Mouse (Mus musculus) hindlimb bud, embryonic 11.5 days (tissue): ENCODE measurements around the gene Haus4.

Experiments
- DNase-seq: peaks from one replicate; pipeline ENCODE4 v3.0.0-alpha.2; 2012; ENCODE audit warnings: low read depth, low spot score; ENCODE audit errors: extremely low spot score

Haus4 gene

GRCm38 (mm10) chr14:54553975-54554769 is at the start of gene Haus4:
Gene Haus4 (minus strand): TSS chr14:54554616.
- DNase-seq, result peak; percentile 58

GRCm38 (mm10) chr14:54603686-54604085 is 49.3 kb upstream of the Haus4 start:
- DNase-seq, result no peak

DNA sequence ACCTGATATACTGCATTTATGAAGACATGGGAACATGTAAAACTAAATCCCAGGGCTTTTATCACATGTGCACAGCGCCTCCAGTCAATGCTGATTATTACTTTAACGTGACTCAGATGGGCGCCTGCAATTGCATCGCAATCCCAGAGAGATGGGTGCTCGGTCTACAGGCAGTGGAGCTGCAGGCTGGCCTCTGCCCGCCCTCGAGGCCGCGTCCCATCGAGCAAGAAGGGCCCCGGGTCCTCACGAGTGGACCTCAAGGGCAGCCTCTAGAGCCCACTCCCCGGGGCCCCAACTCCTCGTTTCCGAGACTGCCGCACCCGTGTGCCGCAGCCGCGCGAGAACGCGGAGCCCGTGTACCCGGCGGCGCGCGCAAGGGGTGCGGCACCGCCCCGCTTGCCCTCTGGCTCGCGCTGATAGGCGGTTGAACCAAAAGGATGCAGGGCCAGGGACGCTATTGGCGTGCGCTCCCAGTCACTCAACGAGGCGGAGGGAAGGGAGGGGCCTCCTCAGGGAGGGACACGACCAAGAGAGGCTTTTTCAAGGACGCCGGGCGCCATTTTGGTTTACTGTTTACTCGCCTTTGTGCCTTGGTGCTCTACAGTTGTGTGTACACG is 48.7 kb upstream of the Haus4 start:
- peak; percentile 79 for DNase-seq

DNA sequence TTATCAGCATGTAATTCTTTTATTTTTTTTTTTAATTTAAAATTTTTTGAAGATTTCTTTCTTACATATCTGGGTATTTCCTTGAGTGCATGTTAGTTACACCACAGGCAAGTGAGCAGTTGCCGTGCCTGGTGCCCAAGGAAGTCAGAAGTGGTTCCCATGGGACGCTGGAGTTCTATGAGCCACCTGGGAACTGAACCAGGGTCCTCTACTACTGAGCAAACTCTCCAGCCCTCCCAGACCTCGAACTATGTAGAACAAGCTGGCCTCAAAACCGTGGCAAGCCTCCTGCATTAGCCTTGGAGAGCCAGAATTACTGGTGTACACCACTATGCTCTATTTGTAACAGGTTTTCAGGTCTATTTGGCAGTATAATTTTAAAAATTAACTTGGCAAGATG is 48.2 kb upstream of the Haus4 start:
- no peak for DNase-seq

DNA sequence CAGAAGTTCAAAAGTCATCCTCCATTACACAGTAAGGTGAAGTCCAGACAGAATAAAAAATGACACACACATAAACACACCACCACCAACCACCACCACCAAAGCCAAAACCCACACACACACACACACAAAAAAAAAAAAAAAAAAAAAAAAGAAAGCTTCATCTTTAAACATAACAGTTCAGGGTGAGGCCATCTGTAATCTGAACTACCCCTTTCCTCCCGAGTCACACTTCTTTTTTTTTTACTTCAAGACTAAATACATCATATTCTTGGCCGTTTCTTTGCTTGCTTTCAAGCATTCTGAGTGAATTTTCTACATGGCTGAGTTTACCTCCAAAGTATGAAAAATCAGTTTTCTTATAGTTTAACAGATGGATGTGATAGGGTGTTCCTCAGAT is 47.2 kb upstream of the Haus4 start:
- DNase-seq, result no peak

- DNase-seq, result no peak
Measured at GRCm38 (mm10) chr14:54597084-54597483, 42.7 kb upstream of the Haus4 start.

- DNase-seq, result no peak
Measured at GRCm38 (mm10) chr14:54594631-54595414, 40.4 kb upstream of the Haus4 start.

DNA sequence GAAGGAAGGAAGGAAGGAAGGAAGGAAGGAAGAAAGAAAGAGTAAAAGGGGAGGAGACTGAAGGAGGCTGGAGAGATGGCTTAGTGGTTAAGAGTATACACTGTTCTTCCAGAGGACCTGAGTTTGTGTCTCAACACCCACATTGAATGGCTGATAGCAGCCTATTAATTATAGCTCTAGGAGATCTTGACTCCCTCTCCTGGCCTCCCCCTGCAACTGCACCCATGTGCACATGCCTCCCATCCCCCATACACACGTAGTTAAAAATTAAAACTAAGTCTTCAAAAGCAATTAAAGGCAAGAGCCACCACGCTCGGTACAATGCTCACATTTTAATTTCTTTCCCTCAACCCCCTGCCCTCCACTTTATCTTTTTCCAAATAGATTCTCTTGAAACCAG is 39.6 kb upstream of the Haus4 start:
- no peak for DNase-seq

- DNase-seq, result no peak
Measured at GRCm38 (mm10) chr14:54592319-54592934, 38.0 kb upstream of the Haus4 start.

DNA sequence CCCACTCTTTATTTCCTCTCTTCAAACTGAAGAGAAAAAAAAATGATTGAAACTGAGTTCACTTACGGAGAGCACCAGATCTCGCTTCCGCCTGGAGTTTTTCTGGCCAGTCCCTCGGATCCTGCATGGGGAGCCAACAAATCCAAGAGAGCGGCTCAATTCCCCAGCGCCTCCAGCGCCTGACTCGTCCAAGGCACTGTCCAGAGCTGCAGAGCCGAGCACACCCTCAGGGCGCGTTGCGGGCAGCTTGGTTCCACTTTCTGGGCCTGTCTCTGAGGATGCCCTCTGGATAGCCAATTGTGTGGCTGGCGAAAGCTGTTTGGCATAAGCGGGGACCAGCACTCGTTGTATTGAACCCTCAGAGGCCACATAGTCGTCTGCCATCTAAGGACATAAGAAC is 36.6 kb upstream of the Haus4 start:
- no peak for DNase-seq

DNA sequence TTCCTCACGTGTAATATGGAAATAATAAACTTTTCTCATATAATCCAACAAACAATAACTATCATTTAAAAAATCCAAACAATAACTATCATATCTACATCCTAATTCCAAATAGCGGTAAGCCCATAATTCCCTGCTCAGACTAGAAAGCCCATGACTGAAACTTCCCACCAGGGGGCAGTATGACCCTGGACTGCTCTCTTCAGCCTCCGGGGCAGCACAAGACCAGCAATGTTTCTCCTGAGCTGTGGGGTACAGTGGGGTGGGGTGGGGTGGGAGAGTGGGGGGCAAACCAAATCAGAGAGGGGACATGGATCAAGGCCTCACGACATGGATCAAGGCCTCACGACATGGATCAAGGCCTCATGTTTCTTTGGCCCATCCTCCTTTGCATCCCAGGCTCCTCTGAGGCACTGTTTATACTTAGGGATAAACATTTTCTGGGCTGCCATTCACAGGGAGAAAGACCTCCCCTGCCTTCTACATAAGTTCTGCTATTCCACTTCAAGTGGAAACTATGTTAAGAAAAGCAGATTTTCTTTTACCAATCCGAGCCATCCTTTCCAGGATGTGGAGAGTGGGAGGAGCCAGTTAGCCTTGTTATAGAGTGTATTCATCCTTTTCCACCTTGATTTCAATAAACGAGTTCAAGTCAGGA is 29.4 kb upstream of the Haus4 start:
- no peak for DNase-seq

DNA sequence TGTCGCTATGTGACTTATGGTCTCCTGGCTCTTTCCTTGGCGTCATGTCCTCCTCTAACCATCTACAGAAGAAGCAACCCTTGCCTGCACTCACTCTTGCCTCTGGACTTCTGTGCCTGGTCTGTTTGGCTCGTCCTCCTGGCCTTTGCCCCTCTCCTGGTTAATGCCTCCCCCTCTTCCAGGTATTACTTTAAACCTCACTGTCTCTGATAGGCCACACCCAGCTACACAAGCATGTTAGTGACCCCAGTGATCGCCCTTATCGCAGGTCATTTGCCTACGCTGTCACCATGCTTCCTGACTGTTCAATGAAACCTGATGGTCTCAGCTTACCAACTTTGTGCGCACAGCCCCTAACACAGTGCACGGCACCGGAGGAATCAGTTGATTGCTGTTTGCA is 28.1 kb upstream of the Haus4 start:
- no peak for DNase-seq

DNA sequence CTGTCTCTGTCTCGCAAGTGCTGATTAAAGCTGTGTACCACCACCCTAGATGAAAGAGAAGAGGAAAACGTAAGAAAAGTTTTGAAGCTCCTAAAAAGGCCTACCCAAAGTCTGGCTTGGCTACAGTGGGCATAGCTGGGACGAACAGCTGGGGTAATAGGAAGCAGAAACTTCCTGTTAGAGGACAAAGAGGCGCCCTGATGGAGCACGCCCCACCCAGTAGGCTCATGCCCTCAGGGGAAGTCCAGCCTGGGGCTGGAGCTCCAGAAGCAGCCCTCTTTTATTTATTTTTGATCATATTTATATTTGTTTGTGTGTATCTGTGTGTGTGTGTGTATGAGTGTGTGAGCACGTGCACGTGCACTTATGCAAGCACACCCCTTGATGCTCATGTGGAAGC is 25.2 kb upstream of the Haus4 start:
- no peak for DNase-seq

DNA sequence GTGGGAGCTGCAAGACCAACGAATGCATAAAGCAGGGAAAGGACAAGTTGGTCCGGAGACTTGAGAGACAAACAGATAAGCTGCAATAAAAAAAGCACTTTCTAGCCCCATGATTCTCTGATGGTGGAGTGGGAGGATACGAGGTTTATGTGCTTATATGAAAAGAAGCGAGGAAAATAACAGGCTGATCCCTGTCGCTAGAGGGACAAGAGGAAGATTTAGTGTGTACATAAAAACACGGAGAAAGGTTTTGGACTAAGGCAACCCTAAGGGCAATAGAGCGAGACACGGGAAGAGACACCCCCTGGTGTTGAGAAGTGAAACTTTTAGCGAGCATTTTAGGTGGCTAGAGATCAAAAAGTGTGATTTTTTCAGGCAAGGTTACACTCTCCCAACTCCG is 23.6 kb upstream of the Haus4 start:
- DNase-seq, result peak; percentile 74

DNA sequence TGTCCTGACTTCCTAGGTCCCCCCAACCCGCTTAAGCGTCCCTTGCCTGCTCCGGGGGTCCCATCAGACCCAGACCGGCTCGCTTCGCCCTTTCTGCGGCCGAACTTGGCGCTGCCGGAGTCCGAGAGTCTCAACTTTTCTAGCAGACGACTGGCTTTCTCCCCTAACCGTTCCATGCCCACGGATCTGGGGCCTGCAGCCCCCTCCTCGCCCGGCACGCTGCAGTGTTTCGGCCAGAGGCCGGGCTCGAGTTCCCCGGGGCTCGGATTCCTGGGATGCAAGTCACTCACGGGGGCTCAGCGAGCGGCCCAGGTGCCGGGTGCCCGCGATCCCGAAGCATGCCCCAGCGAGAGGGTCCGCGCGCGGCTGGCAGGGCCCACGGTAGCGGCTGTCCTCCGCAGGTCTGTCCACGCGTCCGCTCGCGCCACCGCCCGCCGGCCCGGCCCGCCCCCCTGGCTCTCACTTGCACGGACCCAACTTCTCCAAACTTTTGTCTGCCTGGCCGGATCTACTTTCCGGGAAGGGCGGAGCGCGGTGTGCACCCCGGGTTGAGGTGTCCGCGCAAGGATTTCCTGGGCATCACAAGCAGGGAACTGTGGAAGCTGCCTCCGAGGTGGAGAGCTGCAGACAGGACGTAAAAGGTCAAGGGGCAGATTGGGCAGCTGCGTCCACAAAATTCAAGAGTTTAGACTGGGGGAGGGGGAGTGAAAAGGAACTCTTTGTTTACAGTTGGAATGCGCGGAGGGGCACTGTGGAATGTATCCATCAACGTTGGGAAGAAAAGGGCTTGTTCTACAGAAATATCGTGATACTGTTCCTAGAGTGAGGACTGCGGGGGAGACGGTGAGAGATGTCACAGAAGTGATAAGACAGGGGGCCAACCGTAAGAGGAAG is 22.9 kb upstream of the Haus4 start, which contains the start of gene Ajuba:
Ajuba (minus strand) TSS at position 470 of the 894 bp plus-strand sequence.
- no peak for DNase-seq

GRCm38 (mm10) chr14:54576241-54577088 is 22.0 kb upstream of the Haus4 start:
- no peak for DNase-seq

- no peak for DNase-seq
Measured at GRCm38 (mm10) chr14:54575631-54576030, 21.2 kb upstream of the Haus4 start.

- no peak for DNase-seq
Measured at GRCm38 (mm10) chr14:54575031-54575430, 20.6 kb upstream of the Haus4 start.

DNA sequence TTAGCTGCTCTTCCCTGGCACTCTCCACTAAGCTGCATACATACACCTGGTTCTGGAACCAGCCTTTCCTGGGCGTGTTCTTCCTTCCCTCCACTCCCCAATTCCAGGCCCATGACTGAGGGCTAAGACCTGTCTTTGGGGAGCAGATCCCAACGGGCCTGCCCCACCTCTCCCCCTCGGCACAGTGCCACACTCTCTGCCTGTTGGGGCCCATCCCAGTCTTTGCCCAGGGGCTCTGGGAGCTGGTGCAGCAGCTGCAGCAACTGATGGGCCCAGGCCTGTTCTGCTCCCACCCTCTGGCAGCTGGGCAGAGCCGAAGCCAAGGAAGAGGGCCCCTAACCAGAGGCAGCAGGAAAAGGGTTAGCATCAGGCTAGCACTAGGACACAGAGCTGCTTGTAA is 19.8 kb upstream of the Haus4 start:
- DNase-seq, result no peak
